Mouse (Mus musculus) hindbrain, postnatal 0 days (tissue): ENCODE measurements at regions not wholly inside any gene's neighbourhood (a gene's known extent, or its start where the extent isn't known, plus 50 kb on each side); places are given as distances from the start of the nearest gene placed in this dataset.

Experiments
- ATAC-seq: fragments of 200-750 bp; cut with Nextera tagmentation; 2 replicates; pipeline ENCODE4 v1.8.0; 2017; ENCODE audit warnings: mild to moderate bottlenecking, moderate TSS enrichment, moderate library complexity
- DNase-seq: peaks from one replicate; pipeline ENCODE4 v3.0.0-alpha.2; 2015; ENCODE audit warnings: low spot score
- H3K27ac ChIP-seq: fragments of 300-500 bp; sonication (generic); 2 replicates; pipeline ENCODE4 v1.5.1; 2014; ENCODE audit warnings: mild to moderate bottlenecking
- H3K27me3 ChIP-seq: fragments of 300-500 bp; sonication (generic); 2 replicates; pipeline ENCODE4 v1.6.1; 2014; ENCODE audit warnings: low read length, mixed read lengths; ENCODE audit not compliant: insufficient read depth
- H3K36me3 ChIP-seq: fragments of 300-500 bp; sonication (generic); 2 replicates; pipeline ENCODE4 v1.6.1; 2014; ENCODE audit warnings: low read length, mixed read lengths; ENCODE audit not compliant: insufficient read depth
- H3K4me1 ChIP-seq: fragments of 300-500 bp; sonication (generic); 2 replicates; pipeline ENCODE4 v1.6.1; 2014; ENCODE audit warnings: antibody characterized with exemption, low read length, mixed read lengths; ENCODE audit not compliant: insufficient read depth
- H3K4me2 ChIP-seq: fragments of 300-500 bp; sonication (generic); 2 replicates; pipeline ENCODE4 v1.6.1; 2014; ENCODE audit warnings: low read depth, mild to moderate bottlenecking, low read length, moderate library complexity, mixed read lengths
- H3K4me3 ChIP-seq: fragments of 300-500 bp; sonication (generic); 2 replicates; pipeline ENCODE4 v1.5.1; 2014; ENCODE audit warnings: low read length
- H3K9ac ChIP-seq: fragments of 300-500 bp; sonication (generic); replicated peaks from 2 replicates; pipeline ENCODE4 v1.6.1; 2014; ENCODE audit warnings: mild to moderate bottlenecking, low read length, moderate library complexity, mixed read lengths
- H3K9me3 ChIP-seq: fragments of 300-500 bp; sonication (generic); 2 replicates; pipeline ENCODE4 v1.6.1; 2016; ENCODE audit warnings: low read length, mixed read lengths
- CTCF ChIP-seq: IDR thresholded peaks from 2 replicates; pipeline ENCODE4 v1.5.1; 2016; ENCODE audit warnings: antibody characterized with exemption, control low read depth, low read depth
- whole genome bisulfite sequencing: fragments of 180-500 bp; shearing (Covaris S2); extraction: QIAGEN DNeasy Blood & Tissue Kit; methylation state at CpG from one replicate; pipeline ENCODE4 v1.1.7; 2014; 5-methylcytosine and 5-hydroxymethylcytosine counted together

DNA sequence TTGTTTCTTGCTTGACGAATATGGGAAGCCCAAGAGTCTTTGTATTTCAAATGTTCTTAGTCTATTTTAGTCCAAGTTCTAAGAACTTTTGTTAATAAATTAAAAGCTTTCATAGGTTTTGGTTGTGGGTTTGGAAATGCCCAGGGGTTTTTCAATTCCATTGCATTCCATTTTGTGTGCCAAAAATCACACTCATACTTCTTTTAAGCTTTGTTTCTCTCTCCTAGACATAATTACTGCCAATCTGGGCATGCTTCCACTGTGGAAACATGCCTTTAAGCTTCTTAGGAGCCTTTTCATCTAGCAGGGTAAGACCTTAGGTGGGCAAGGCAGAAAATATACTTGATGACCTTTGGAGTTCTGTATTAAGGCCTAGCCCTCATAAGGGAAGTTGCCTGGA, 70.4 kb upstream of the C1qtnf3 start:
- DNase-seq (no peak), ATAC-seq (no peak)
- Histone ChIP-seq H3K36me3 (no peaks in the 10 kb centered on the region), H3K27me3 (no peaks in the 10 kb centered on the region), H3K4me1 (no peaks in the 10 kb centered on the region), H3K9me3 (0 out of 2 replicates have a peak, but pooled peaks cover 2% of the 10 kb centered on the region), H3K27ac (no peak overlapping the region), H3K4me3 (no peak overlapping the region), H3K4me2 (no peak overlapping the region), H3K9ac (no peak overlapping the region)
- TF ChIP-seq CTCF: no peak
- WGBS: 85% methylated on average over 1 of the region's 1 CpGs

DNA sequence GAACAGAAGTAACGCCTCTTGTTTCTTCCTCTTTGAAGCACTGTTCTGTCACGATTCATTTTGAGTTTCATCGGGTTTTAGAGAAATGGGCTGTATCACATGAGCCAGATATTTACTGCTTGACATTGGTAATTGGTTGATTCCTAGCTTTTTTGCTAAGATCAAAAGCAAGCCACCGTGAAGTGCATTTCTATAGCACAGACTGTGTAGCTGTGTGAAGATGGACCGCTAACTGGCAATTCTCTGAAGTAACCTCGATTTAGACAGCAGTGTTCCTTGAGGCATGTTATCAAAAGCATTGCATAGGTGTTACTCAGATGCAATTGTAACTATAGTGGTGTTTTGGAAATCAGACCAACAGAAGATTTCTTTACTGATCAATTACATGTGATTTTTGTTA, 64.1 kb upstream of the C1qtnf3 start:
- ATAC-seq: no peak
- Histone ChIP-seq H3K27ac (no peak overlapping the region), H3K4me2 (no peak overlapping the region), H3K36me3 (no peaks in the 10 kb centered on the region), H3K27me3 (no peaks in the 10 kb centered on the region), H3K9ac (no peak overlapping the region), H3K4me1 (no peaks in the 10 kb centered on the region), H3K4me3 (no peak overlapping the region), H3K9me3 (0 out of 2 replicates have a peak, but pooled peaks cover 2% of the 10 kb centered on the region)
- TF ChIP-seq CTCF: no peak
- DNase-seq: no peak
- WGBS: 79% methylated on average over 6 of the region's 6 CpGs

DNA sequence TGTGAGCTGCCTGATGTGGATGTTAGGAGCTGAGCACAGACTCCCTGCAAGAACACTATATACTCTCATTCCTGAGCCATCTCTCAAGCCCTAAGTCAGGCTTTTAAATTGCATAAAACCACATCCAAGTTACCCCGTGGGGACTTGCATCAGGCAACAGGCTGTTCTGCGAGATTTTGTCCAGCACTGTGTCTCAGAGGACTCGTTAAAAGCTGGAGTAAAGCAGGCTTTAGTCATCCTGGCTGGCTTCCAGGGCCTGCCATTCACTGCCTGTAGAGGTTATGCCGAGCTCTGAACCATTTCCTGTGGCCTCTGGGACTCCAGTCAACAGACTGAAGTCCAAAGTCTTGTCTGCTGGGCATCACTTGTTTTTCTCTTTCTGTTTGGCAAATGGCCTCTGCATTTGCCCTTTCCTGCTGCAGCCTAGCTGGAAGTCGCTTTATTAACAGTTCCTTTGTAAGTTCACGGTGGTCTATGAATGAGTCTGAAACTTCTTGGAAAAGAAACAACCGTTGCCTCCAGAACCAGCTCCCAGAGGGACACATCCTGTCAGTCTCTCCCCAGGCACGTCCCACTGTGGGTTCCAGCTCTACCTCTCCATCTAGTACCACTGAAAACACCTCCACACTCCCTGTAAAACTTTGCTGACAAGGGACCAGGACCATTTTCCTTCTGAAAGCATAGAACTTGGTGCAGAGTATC, 61.8 kb upstream of the C1qtnf3 start:
- ATAC-seq: peak; percentile 91
- 0 out of 2 replicates have a peak overlapping the region, but pooled peaks have one; percentile 27 for H3K27ac ChIP-seq
- DNase-seq: peak; percentile 82
- no peaks in the 10 kb centered on the region for H3K27me3 ChIP-seq
- H3K4me1 ChIP-seq: no peaks in the 10 kb centered on the region
- WGBS: 28% methylated on average over 8 of the region's 8 CpGs
- H3K9me3 ChIP-seq: no peaks in the 10 kb centered on the region
- H3K4me2 ChIP-seq: no peak overlapping the region
- TF ChIP-seq CTCF: no peak
- no peak overlapping the region for H3K4me3 ChIP-seq
- no peak overlapping the region for H3K9ac ChIP-seq
- H3K36me3 ChIP-seq: no peaks in the 10 kb centered on the region

DNA sequence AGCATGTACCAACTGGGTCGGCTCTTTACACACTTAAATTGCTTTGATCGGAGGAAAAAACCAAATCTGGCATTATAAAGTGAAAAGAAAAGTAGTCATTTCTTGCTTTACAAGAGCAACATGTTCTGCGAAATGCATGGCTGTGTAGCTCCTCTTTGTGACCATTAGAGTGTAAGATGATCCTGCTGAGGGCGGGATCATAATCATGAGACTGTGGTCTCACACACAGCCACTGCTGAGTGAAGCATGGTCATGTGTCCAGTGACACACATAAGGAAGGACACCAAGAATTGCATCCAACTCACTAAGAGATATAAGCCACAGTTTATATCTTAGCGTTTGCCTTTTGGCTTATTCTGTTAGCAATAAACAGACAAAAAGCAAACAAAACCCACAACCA, 53.8 kb upstream of the C1qtnf3 start:
- Histone ChIP-seq H3K27ac (no peak overlapping the region), H3K9ac (no peak overlapping the region), H3K4me1 (no peaks in the 10 kb centered on the region), H3K9me3 (no peaks in the 10 kb centered on the region), H3K36me3 (no peaks in the 10 kb centered on the region), H3K4me2 (no peak overlapping the region), H3K4me3 (no peak overlapping the region), H3K27me3 (no peaks in the 10 kb centered on the region)
- DNase-seq (no peak), ATAC-seq (no peak)
- WGBS: 84% methylated on average over 5 of the region's 5 CpGs
- no peak for TF ChIP-seq CTCF

GRCm38 (mm10) chr15:10898715-10899486, 53.2 kb upstream of the C1qtnf3 start:
- no peaks in the 10 kb centered on the region for H3K4me1 ChIP-seq
- no peaks in the 10 kb centered on the region for H3K9me3 ChIP-seq
- no peak for ATAC-seq
- no peak overlapping the region for H3K4me2 ChIP-seq
- no peak overlapping the region for H3K4me3 ChIP-seq
- no peaks in the 10 kb centered on the region for H3K27me3 ChIP-seq
- no peak overlapping the region for H3K9ac ChIP-seq
- DNase-seq: no peak
- no peak overlapping the region for H3K27ac ChIP-seq
- no peak for TF ChIP-seq CTCF
- H3K36me3 ChIP-seq: no peaks in the 10 kb centered on the region
- WGBS: 79% methylated on average over 4 of the region's 4 CpGs

DNA sequence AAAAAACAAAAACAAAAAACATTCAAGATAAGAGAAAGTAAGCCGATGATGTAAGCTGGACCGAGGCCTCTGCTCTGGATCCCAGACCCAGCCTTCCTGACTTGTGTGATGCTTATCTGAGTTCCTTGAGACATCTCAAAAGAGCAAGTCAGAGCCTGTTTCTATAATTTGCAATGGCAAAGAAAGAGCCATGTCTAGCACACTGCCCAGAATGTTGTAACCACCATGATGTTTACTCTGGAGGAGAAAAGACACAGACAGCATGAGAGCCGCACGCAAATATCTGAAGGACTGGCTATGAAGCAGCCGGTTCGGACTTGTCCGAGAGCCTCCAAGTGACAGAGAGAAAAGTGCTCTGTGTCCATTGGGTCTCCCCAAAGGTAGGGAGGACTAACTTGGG, 52.2 kb upstream of the C1qtnf3 start:
- H3K36me3 ChIP-seq: no peaks in the 10 kb centered on the region
- no peak overlapping the region for H3K27ac ChIP-seq
- H3K4me2 ChIP-seq: no peak overlapping the region
- ATAC-seq (no peak), DNase-seq (no peak)
- no peak overlapping the region for H3K9ac ChIP-seq
- no peaks in the 10 kb centered on the region for H3K4me1 ChIP-seq
- no peaks in the 10 kb centered on the region for H3K9me3 ChIP-seq
- TF ChIP-seq CTCF: no peak
- WGBS: 96% methylated on average over 7 of the region's 7 CpGs
- H3K27me3 ChIP-seq: no peaks in the 10 kb centered on the region
- no peak overlapping the region for H3K4me3 ChIP-seq

GRCm38 (mm10) chr15:10901075-10901474, 51.1 kb upstream of the C1qtnf3 start:
- no peak for ATAC-seq
- Histone ChIP-seq H3K4me2 (no peak overlapping the region), H3K9ac (no peak overlapping the region), H3K4me3 (no peak overlapping the region), H3K27me3 (no peaks in the 10 kb centered on the region), H3K9me3 (no peaks in the 10 kb centered on the region), H3K4me1 (no peaks in the 10 kb centered on the region), H3K27ac (no peak overlapping the region), H3K36me3 (no peaks in the 10 kb centered on the region)
- peak; percentile 65 for TF ChIP-seq CTCF
- WGBS: 40% methylated on average over 3 of the region's 3 CpGs
- DNase-seq: peak; percentile 76
